Mouse (Mus musculus): ENCODE data around the gene Ctnnbl1.

Gene Ctnnbl1

GRCm38 (mm10) chr2:157821259-157821658 is 84.1 kb downstream of the Ctnnbl1 start:
- no peak for DNase-seq (ENCODE audit: low spot score)

- DNase-seq (ENCODE audit: low spot score), result no peak
These were observed 86.3 kb downstream of the Ctnnbl1 start for GRCm38 (mm10) chr2:157823456-157823855.

- no peak for DNase-seq (ENCODE audit: low spot score)
These were observed 87.0 kb downstream of the Ctnnbl1 start for GRCm38 (mm10) chr2:157824249-157824648.

- no peak for DNase-seq (ENCODE audit: low spot score)
These were observed 92.9 kb downstream of the Ctnnbl1 start for GRCm38 (mm10) chr2:157830101-157830500.

- no peak for DNase-seq (ENCODE audit: low spot score)
These were observed 93.6 kb downstream of the Ctnnbl1 start for GRCm38 (mm10) chr2:157830620-157831354.

GRCm38 (mm10) chr2:157837050-157837449 is 99.8 kb downstream of the Ctnnbl1 start:
- no peak for DNase-seq (ENCODE audit: low spot score)

- peak; percentile 14 for DNase-seq (ENCODE audit: low spot score)
These were observed 101.2 kb downstream of the Ctnnbl1 start for GRCm38 (mm10) chr2:157838206-157838923.

- peak; percentile 41 for DNase-seq (ENCODE audit: low spot score)
These were observed 103.5 kb downstream of the Ctnnbl1 start for GRCm38 (mm10) chr2:157840641-157841078.

GRCm38 (mm10) chr2:157841121-157841520 is 103.9 kb downstream of the Ctnnbl1 start:
- no peak for DNase-seq (ENCODE audit: low spot score)

- no peak for DNase-seq (ENCODE audit: low spot score)
These were observed 107.5 kb downstream of the Ctnnbl1 start for GRCm38 (mm10) chr2:157844746-157845145.

GRCm38 (mm10) chr2:157845831-157846230 is 108.6 kb downstream of the Ctnnbl1 start:
- DNase-seq (ENCODE audit: low spot score), result no peak

- no peak for DNase-seq (ENCODE audit: low spot score)
These were observed 115.9 kb downstream of the Ctnnbl1 start for GRCm38 (mm10) chr2:157853135-157853534.

- DNase-seq (ENCODE audit: low spot score), result no peak
These were observed 118.6 kb downstream of the Ctnnbl1 start for GRCm38 (mm10) chr2:157855814-157856213.

GRCm38 (mm10) chr2:157857496-157857895 is 120.3 kb downstream of the Ctnnbl1 start:
- DNase-seq (ENCODE audit: low spot score), result no peak

GRCm38 (mm10) chr2:157858317-157858716 is 121.1 kb downstream of the Ctnnbl1 start:
- no peak for DNase-seq (ENCODE audit: low spot score)

GRCm38 (mm10) chr2:157859046-157859701 is 122.0 kb downstream of the Ctnnbl1 start:
- no peak for DNase-seq (ENCODE audit: low spot score)

- DNase-seq (ENCODE audit: low spot score), result no peak
These were observed 124.2 kb downstream of the Ctnnbl1 start for GRCm38 (mm10) chr2:157861273-157861944.

- no peak for DNase-seq (ENCODE audit: low spot score)
These were observed 125.1 kb downstream of the Ctnnbl1 start for GRCm38 (mm10) chr2:157862306-157862705.

GRCm38 (mm10) chr2:157867126-157867525 is 129.9 kb downstream of the Ctnnbl1 start:
- no peak for DNase-seq (ENCODE audit: low spot score)

- no peak for DNase-seq (ENCODE audit: low spot score)
These were observed 133.0 kb downstream of the Ctnnbl1 start for GRCm38 (mm10) chr2:157870247-157870646.

GRCm38 (mm10) chr2:157873223-157873622 is 136.0 kb downstream of the Ctnnbl1 start:
- DNase-seq (ENCODE audit: low spot score), result no peak

- DNase-seq (ENCODE audit: low spot score), result no peak
These were observed 136.5 kb downstream of the Ctnnbl1 start for GRCm38 (mm10) chr2:157873691-157874090.
